Mouse (Mus musculus) left cerebral cortex, postnatal 4 days (tissue): ENCODE measurements around the gene Acvr1. TPM values are rescaled to one million over a fixed set of nuclear protein-coding genes. Genes with fewer than 3 reads are reported as not detected.

Experiments
- DNase-seq: peaks from one replicate; pipeline ENCODE4 v3.0.0-alpha.2; 2022
- intact Hi-C: fragments of 180-260 bp; cut with DNase I; formaldehyde crosslinking; loops from one replicate; pipeline ENCODE4 v1.15.1; 2025
- total RNA-seq, 2 experiments: library from RNA; stranded (reverse); gene quantifications; 2 replicates each; pipeline ENCODE4 v1.2.3; 2021

The Acvr1 gene
- total RNA-seq, 2 experiments from 2014 or later = 50.1 to 56.7 TPM

GRCm38 (mm10) chr2:58523097-58523496 is 43.9 kb downstream of the Acvr1 start:
- intact Hi-C loops = no loop called here
- DNase-seq = no peak

GRCm38 (mm10) chr2:58521621-58522020 is 45.3 kb downstream of the Acvr1 start:
- peak; percentile 34 for DNase-seq
- intact Hi-C loops = no loop called here

- no peak for DNase-seq
- intact Hi-C loops = no loop called here
Observed at GRCm38 (mm10) chr2:58520727-58521126, 46.2 kb downstream of the Acvr1 start.

GRCm38 (mm10) chr2:58518517-58518916 is 48.4 kb downstream of the Acvr1 start:
- intact Hi-C loops = no loop called here
- DNase-seq = no peak

- intact Hi-C loops = no loop called here
- no peak for DNase-seq
Observed at GRCm38 (mm10) chr2:58516920-58517319, 50.0 kb downstream of the Acvr1 start.

- intact Hi-C loops = no loop called here
Observed at GRCm38 (mm10) chr2:58516000-58516399, 51.0 kb downstream of the Acvr1 start.

GRCm38 (mm10) chr2:58514489-58514888 is 52.5 kb downstream of the Acvr1 start:
- no peak for DNase-seq
- intact Hi-C loops = no loop called here

More at GRCm38 (mm10) chr2:58516000-58516399, 51.0 kb downstream of the Acvr1 start:
- DNase-seq = no peak

GRCm38 (mm10) chr2:58513212-58513611 is 53.7 kb downstream of the Acvr1 start:
- DNase-seq = no peak
- intact Hi-C loops = no loop called here

- intact Hi-C loops = no loop called here
- no peak for DNase-seq
Observed at GRCm38 (mm10) chr2:58510192-58510591, 56.8 kb downstream of the Acvr1 start.

GRCm38 (mm10) chr2:58505306-58506090 is 61.5 kb downstream of the Acvr1 start:
- no peak for DNase-seq
- intact Hi-C loops = loop anchor here (1.0 kb wide), 1 partner anchor 9 kb away; no protein-coding TSS in a partner anchor

- DNase-seq = no peak
- intact Hi-C loops = loop anchor here (1.0 kb wide), 1 partner anchor 9 kb away; no protein-coding TSS in a partner anchor
Observed at GRCm38 (mm10) chr2:58496647-58497410, 70.1 kb downstream of the Acvr1 start.

- intact Hi-C loops = no loop called here
- DNase-seq = no peak
Observed at GRCm38 (mm10) chr2:58495271-58495670, 71.7 kb downstream of the Acvr1 start.

- intact Hi-C loops = no loop called here
- no peak for DNase-seq
Observed at GRCm38 (mm10) chr2:58493685-58494635, 73.0 kb downstream of the Acvr1 start.

GRCm38 (mm10) chr2:58489275-58489674 is 77.7 kb downstream of the Acvr1 start:
- intact Hi-C loops = no loop called here
- DNase-seq = peak; percentile 22

GRCm38 (mm10) chr2:58488404-58488803 is 78.6 kb downstream of the Acvr1 start:
- no peak for DNase-seq
- intact Hi-C loops = no loop called here

- no peak for DNase-seq
- intact Hi-C loops = no loop called here
Observed at GRCm38 (mm10) chr2:58487279-58487560, 79.7 kb downstream of the Acvr1 start.

GRCm38 (mm10) chr2:58486441-58487278 is 80.3 kb downstream of the Acvr1 start:
- no peak for DNase-seq
- intact Hi-C loops = no loop called here

GRCm38 (mm10) chr2:58485683-58486082 is 81.3 kb downstream of the Acvr1 start:
- intact Hi-C loops = no loop called here
- DNase-seq = no peak

- intact Hi-C loops = no loop called here
- peak; percentile 14 for DNase-seq
Observed at GRCm38 (mm10) chr2:58485152-58485551, 81.8 kb downstream of the Acvr1 start.
